Mouse (Mus musculus): ENCODE measurements at regions not wholly inside any gene's neighbourhood (a gene's known extent, or its start where the extent isn't known, plus 50 kb on each side); places are given as distances from the start of the nearest gene placed in this dataset.

DNA sequence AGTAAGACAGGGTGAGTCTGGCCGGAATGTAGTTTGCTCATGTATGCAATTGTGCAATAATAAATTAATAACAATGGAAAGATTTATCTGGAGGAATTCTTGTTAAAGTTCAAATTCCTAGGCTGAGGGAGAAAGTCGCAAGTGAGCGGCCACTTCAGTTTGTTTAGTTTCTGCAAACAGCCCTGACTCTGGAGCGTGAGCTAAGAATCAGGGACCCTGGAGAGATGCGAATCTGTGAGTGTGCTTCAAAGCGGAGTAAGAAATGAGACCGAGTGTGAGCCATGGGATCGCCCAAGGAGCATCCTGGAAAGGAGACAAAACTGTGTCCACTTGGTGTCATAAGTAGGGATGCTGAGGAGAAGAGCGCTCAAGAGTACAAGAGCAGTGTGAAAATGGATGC is 104.2 kb upstream of the Lrig3 start:
- ATAC-seq (ENCODE audit: insufficient number of reproducible peaks, low FRiP score, low TSS enrichment), result no peak

DNA sequence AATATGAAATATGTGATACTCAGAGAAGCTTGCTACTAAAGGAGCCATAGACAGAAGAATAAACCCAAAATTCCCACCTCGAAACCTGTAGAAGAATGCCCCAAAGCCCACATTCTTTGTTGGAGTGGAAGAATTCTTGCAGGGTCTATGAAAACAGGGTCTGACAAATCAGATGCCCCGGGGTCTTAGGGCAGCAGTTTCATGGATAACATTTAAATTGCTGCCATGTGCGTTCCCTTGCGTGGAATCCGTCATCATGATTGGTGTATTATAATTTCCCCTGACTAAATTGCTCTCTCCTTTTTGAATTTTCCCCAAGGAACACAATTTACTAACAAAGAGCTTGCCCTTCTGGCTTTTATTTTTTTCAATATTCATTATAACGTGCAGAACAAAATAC is 99.6 kb upstream of the Lrig3 start:
- no peak for ATAC-seq (ENCODE audit: insufficient number of reproducible peaks, low FRiP score, low TSS enrichment)

DNA sequence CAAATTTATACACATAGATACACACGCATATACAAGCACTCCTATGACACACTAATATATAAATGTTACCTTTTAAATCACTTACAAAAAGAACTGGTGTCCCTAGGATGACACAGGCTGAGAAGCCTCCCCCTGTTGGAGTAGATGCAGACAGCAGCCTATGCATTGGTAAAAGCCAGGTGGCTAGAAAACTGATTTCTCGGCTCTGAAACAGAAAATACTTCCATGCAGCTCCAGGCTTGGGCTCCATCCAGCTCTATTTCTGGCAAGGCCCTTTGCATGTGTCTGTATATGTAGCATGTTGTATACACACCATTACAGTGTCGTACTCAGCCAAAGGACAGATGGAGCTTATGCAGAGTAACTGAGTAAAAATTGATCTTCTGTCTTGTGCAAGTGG is 81.4 kb upstream of the Lrig3 start:
- no peak for ATAC-seq (ENCODE audit: insufficient number of reproducible peaks, low FRiP score, low TSS enrichment)

DNA sequence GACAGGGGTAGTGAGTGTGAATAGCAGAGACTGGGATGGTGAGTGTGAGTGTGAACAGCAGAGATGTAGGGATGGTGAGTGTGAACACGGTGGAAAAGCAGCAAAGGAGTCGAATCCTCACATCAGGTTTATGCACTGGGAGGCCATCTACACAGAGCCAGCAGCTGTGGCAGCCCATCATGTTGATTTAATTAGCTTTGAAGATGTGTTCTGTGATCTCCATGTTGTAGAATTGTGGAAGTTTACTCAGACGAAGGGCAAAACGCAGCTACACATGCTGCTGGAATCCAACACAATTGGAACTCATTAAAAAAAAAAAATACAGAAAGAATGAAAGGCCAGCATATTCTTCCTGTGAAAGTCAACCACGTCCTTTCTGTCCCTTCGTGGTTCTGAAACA is 80.2 kb upstream of the Lrig3 start:
- ATAC-seq (ENCODE audit: insufficient number of reproducible peaks, low FRiP score, low TSS enrichment), result no peak

DNA sequence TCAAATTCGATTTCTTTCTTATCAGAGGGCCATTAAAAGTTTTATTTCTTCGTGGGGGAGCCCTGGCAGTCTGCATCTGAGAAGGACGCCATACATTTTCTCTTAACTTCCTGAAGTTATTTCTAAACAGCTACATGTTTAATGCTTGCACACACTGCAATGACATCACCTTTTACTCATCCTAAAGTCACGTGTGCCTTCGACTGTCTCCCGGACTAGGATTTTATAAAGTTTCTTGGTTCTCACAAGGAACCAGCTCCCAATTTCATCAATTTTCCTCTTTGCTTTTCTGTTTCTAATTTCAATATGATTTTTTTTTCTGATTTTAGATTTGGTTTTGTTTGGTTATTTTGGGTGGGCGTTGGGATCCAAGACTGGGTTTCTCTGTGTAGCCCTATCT is 73.8 kb upstream of the Lrig3 start:
- no peak for ATAC-seq (ENCODE audit: insufficient number of reproducible peaks, low FRiP score, low TSS enrichment)

DNA sequence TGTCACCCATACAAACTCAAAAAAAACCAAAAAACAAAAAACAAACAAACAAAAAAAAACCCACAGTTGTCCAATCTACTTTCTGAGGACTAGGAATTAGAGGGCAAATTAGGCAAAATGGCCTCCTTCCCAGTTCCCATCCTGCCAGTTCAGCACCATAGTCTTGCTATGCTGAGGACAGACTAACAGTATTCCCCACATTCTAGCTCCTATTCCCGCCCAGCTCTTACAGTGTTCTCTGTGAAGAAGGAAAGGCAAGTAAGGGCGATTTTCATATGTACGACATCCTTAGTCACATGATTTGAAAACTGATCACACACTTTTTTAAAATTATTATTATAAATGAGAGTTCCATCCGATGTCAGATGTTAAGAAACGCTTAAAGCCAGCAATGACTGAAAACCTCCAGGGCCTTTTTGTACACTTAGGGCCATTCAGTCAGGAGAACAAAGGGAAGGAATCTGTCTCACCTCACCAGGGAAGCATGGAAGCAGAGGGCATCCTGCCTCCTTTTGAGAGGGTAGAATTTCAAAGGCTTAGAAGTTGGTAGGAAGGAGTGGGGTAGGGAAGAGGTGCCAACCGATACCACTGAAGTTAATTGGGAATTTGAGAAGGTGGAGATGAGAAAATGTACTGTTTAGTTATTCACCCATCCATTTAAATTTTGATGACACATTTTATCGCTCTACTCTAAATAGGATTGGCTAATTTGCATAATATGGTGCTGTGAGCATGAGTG is 70.1 kb upstream of the Lrig3 start:
- no peak for ATAC-seq (ENCODE audit: insufficient number of reproducible peaks, low FRiP score, low TSS enrichment)

DNA sequence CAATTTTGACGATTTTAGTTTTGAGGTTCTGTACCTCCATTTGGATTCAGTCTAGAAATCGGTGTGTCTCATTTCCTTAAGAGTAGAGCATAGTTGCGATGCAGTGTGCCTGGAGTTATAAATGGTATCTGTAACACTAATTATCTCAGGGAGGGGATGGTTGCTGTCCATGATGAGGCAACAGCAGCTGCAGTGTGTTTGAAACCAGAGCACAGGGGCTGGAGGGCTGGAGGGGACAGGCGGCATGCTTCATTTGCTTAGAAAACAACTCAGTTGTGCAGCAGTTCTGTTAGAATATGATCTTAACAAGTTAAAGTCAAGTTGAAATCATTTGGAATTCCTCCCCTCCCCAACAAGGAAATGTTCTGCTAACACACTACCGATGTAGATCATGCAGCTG is 69.3 kb upstream of the Lrig3 start:
- ATAC-seq (ENCODE audit: insufficient number of reproducible peaks, low FRiP score, low TSS enrichment), result no peak

DNA sequence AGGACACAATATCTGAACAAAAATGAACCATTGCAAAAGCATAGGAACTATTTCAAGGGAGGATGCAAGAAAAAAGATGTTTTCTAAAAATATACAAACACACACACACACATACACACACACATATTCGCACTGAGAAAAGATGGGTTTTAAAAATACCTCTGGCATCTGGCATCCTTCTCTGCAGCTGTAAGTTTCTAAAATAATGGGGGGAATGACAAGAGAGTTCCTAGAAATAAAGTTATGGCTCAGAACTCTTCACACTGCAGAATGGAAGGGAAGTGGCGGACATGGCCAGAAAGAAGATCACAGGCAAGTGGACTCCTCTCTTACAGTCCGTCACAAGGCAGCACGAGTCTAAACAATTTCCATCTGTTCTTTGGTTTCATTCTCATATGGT is 66.5 kb upstream of the Lrig3 start:
- ATAC-seq (ENCODE audit: insufficient number of reproducible peaks, low FRiP score, low TSS enrichment), result no peak

DNA sequence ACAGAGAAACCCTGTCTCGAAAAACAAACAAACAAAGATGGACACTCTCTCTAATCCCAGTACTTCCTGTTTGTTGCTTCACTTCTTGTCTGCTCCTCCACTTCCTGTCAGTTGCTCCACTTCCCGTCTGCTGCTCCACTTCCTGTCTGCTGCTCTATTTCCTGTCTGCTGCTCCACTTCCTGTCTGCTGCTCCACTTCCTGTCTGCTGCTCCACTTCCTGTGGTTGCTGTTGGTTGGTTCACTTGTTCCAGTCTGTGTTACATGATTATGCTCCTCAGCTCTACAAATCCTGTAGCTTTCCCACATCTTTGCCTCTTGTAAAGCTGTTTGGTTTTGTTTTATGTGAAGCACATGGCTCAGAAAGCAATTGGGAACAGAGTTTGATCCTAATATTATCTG is 65.4 kb upstream of the Lrig3 start:
- ATAC-seq (ENCODE audit: insufficient number of reproducible peaks, low FRiP score, low TSS enrichment), result no peak

DNA sequence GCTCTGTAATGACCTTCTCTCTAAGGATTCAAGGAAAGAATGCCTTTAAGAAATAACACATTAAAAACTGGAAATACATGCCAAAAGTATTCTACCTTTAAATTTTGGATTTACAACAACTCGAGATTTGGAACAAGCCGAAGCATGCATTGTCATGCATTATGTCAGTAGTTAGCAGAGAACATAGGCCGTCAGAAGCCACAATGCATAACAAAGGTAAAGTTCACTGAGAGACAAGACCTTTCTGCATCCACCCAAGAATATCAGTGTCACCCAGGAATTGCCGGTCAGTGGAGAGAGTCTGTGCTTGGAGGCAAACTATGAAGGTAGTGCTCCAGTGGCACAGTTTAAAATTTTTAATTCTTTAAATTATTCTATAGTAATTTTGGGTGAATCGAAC is 63.3 kb upstream of the Lrig3 start:
- ATAC-seq (ENCODE audit: insufficient number of reproducible peaks, low FRiP score, low TSS enrichment), result no peak

DNA sequence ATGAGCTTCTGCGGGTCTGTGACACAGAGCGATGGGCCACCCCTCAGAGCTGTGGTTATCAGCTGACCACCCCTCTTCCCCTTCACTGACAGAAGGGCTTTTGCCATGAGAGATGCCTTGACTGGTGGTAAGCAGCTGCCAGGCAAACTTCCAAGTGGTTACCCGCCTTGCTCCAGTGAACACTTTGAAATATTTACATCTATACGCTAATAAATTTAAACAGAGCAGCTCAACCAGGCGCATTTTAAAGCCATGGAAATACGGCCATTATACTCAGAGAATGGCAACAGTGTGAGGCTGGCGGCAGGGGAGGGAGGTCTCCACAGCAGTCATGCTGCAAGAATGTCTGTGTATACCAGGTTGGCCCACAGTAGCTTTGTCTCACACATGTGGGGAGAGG is 53.8 kb upstream of the Lrig3 start:
- no peak for ATAC-seq (ENCODE audit: insufficient number of reproducible peaks, low FRiP score, low TSS enrichment)

All from cerebellum, adult (tissue).